Mouse (Mus musculus) liver, embryonic 13.5 days (tissue): ENCODE measurements around the gene Cdc26. TPM values are rescaled to one million over a fixed set of nuclear protein-coding genes. Genes with fewer than 3 reads are reported as not detected.

ENCODE experiments used
- ATAC-seq: fragments of 200-750 bp; cut with Nextera tagmentation; 2 replicates; pipeline ENCODE4 v1.8.0; 2017; ENCODE audit warnings: low read depth, mild to moderate bottlenecking, moderate number of reproducible peaks, moderate library complexity
- DNase-seq: peaks from one replicate; pipeline ENCODE4 v3.0.0; 2022
- H3K27ac ChIP-seq: fragments of 300-500 bp; sonication (generic); 2 replicates; pipeline ENCODE4 v1.5.1; 2015; ENCODE audit warnings: moderate library complexity, mild to moderate bottlenecking, inconsistent platforms
- H3K27me3 ChIP-seq: fragments of 300-500 bp; sonication (generic); 2 replicates; pipeline ENCODE4 v1.6.1; 2015; ENCODE audit warnings: mild to moderate bottlenecking, inconsistent platforms
- H3K36me3 ChIP-seq: fragments of 300-500 bp; sonication (generic); 2 replicates; pipeline ENCODE4 v1.6.1; 2015; ENCODE audit warnings: mild to moderate bottlenecking, inconsistent platforms
- H3K4me1 ChIP-seq: fragments of 300-500 bp; sonication (generic); replicated peaks from 2 replicates; pipeline ENCODE4 v1.6.1; 2015; ENCODE audit warnings: inconsistent platforms
- H3K4me2 ChIP-seq: fragments of 300-500 bp; sonication (generic); 2 replicates; pipeline ENCODE4 v1.6.1; 2015; ENCODE audit warnings: inconsistent platforms, mild to moderate bottlenecking, moderate library complexity
- H3K4me3 ChIP-seq: fragments of 300-500 bp; sonication (generic); replicated peaks from 2 replicates; pipeline ENCODE4 v1.5.1; 2015; ENCODE audit warnings: mild to moderate bottlenecking, inconsistent platforms
- H3K9ac ChIP-seq: fragments of 300-500 bp; sonication (generic); 2 replicates; pipeline ENCODE4 v1.6.1; 2015; ENCODE audit warnings: mild to moderate bottlenecking, inconsistent platforms
- H3K9me3 ChIP-seq: fragments of 300-500 bp; sonication (generic); replicated peaks from 2 replicates; pipeline ENCODE4 v1.6.1; 2016; ENCODE audit warnings: inconsistent platforms
- WGBS: fragments of 180-500 bp; shearing (Covaris S2); methylation state at CpG from one replicate; pipeline ENCODE4 v1.1.7; 2015; ENCODE audit not compliant: insufficient replicate concordance; 5-methylcytosine and 5-hydroxymethylcytosine counted together
- polyA plus RNA-seq: library from polyadenylated mRNA; unstranded; fragments of >200 nt; fragmentation: Nextera tagmentation; extraction: Ambion mirVana; gene quantifications from 2 replicates; pipeline ENCODE4 v1.2.1, GENCODE M21; 2015

Gene Cdc26
- polyA plus RNA-seq, 1 experiment from 2014 or later, result 77.7 TPM

- H3K36me3 ChIP-seq, result no peaks in the 10 kb centered on the region
- no peak overlapping the region for H3K9ac ChIP-seq
- no peaks in the 10 kb centered on the region for H3K9me3 ChIP-seq
- H3K4me3 ChIP-seq, result no peak overlapping the region
- 40% methylated on average over 4 of the region's 4 CpGs for WGBS
- peak; percentile 66 for ATAC-seq
- H3K4me1 ChIP-seq, result peaks cover 79% of the 10 kb centered on the region
- H3K27me3 ChIP-seq, result no peaks in the 10 kb centered on the region
- H3K4me2 ChIP-seq, result 0 out of 2 replicates have a peak overlapping the region, but pooled peaks have one; percentile 3
- peak overlapping the region; percentile 15; the same call in 1 of the 2 replicates for H3K27ac ChIP-seq
- no peak for DNase-seq
Observed at GRCm38 (mm10) chr4:62374342-62374741, 34.1 kb downstream of the Cdc26 start.

GRCm38 (mm10) chr4:62373668-62374067, 34.8 kb downstream of the Cdc26 start:
- Histone ChIP-seq H3K4me1 (peaks cover 79% of the 10 kb centered on the region), H3K27me3 (no peaks in the 10 kb centered on the region), H3K4me2 (no peak overlapping the region), H3K36me3 (no peaks in the 10 kb centered on the region), H3K9me3 (no peaks in the 10 kb centered on the region), H3K9ac (no peak overlapping the region), H3K4me3 (no peak overlapping the region), H3K27ac (peak overlapping the region; percentile 34; the same call in 1 of the 2 replicates)
- 67% methylated on average over 7 of the region's 7 CpGs for WGBS
- DNase-seq (no peak), ATAC-seq (no peak)

GRCm38 (mm10) chr4:62372818-62373520, 35.5 kb downstream of the Cdc26 start:
- H3K9me3 ChIP-seq, result no peaks in the 10 kb centered on the region
- H3K4me1 ChIP-seq, result peaks cover 79% of the 10 kb centered on the region
- 0 out of 2 replicates have a peak overlapping the region, but pooled peaks have one; percentile 22 for H3K9ac ChIP-seq
- peak overlapping the region; percentile 56 for H3K27ac ChIP-seq
- no peaks in the 10 kb centered on the region for H3K27me3 ChIP-seq
- no peaks in the 10 kb centered on the region for H3K36me3 ChIP-seq
- peak; percentile 50 for ATAC-seq
- no peak overlapping the region for H3K4me3 ChIP-seq
- peak overlapping the region; percentile 4; the same call in 1 of the 2 replicates for H3K4me2 ChIP-seq
- peak; percentile 24 for DNase-seq
- 37% methylated on average over 9 of the region's 9 CpGs for WGBS

GRCm38 (mm10) chr4:62372410-62372809, 36.0 kb downstream of the Cdc26 start:
- peak overlapping the region; percentile 56 for H3K27ac ChIP-seq
- H3K9ac ChIP-seq, result 0 out of 2 replicates have a peak overlapping the region, but pooled peaks have one; percentile 22
- H3K27me3 ChIP-seq, result no peaks in the 10 kb centered on the region
- no peaks in the 10 kb centered on the region for H3K9me3 ChIP-seq
- H3K4me3 ChIP-seq, result no peak overlapping the region
- H3K36me3 ChIP-seq, result no peaks in the 10 kb centered on the region
- ATAC-seq (no peak), DNase-seq (no peak)
- WGBS, result 67% methylated on average over 1 of the region's 1 CpGs
- H3K4me2 ChIP-seq, result peak overlapping the region; percentile 4; the same call in 1 of the 2 replicates
- H3K4me1 ChIP-seq, result peaks cover 83% of the 10 kb centered on the region

GRCm38 (mm10) chr4:62369091-62369490, 39.4 kb downstream of the Cdc26 start:
- ATAC-seq (peak; percentile 80), DNase-seq (no peak)
- H3K27ac ChIP-seq, result peak overlapping the region; percentile 89
- H3K9ac ChIP-seq, result peak overlapping the region; percentile 38; the same call in 1 of the 2 replicates
- no peak overlapping the region for H3K4me3 ChIP-seq
- no peaks in the 10 kb centered on the region for H3K36me3 ChIP-seq
- no peaks in the 10 kb centered on the region for H3K27me3 ChIP-seq
- peak overlapping the region; percentile 42 for H3K4me2 ChIP-seq
- H3K4me1 ChIP-seq, result peaks cover 88% of the 10 kb centered on the region
- H3K9me3 ChIP-seq, result no peaks in the 10 kb centered on the region
- WGBS, result 5% methylated on average over 3 of the region's 3 CpGs

- Histone ChIP-seq H3K4me3 (no peak overlapping the region), H3K36me3 (no peaks in the 10 kb centered on the region), H3K27me3 (no peaks in the 10 kb centered on the region), H3K4me2 (peak overlapping the region; percentile 25; the same call in 1 of the 2 replicates), H3K9ac (no peak overlapping the region), H3K4me1 (peaks cover 77% of the 10 kb centered on the region), H3K9me3 (no peaks in the 10 kb centered on the region), H3K27ac (peak overlapping the region; percentile 44)
- ATAC-seq, result no peak
- no peak for DNase-seq
- WGBS, result 54% methylated on average over 6 of the region's 6 CpGs
Observed at GRCm38 (mm10) chr4:62367586-62367985, 40.9 kb downstream of the Cdc26 start.

- ATAC-seq (no peak), DNase-seq (no peak)
- peaks cover 77% of the 10 kb centered on the region for H3K4me1 ChIP-seq
- WGBS, result 68% methylated on average over 4 of the region's 4 CpGs
- H3K27ac ChIP-seq, result 0 out of 2 replicates have a peak overlapping the region, but pooled peaks have one; percentile 18
- H3K27me3 ChIP-seq, result no peaks in the 10 kb centered on the region
- H3K36me3 ChIP-seq, result no peaks in the 10 kb centered on the region
- no peak overlapping the region for H3K4me2 ChIP-seq
- H3K9ac ChIP-seq, result no peak overlapping the region
- H3K4me3 ChIP-seq, result no peak overlapping the region
- H3K9me3 ChIP-seq, result no peaks in the 10 kb centered on the region
Observed at GRCm38 (mm10) chr4:62366291-62366690, 42.2 kb downstream of the Cdc26 start.

GRCm38 (mm10) chr4:62364299-62364698, 44.1 kb downstream of the Cdc26 start:
- no peak overlapping the region for H3K4me3 ChIP-seq
- peaks cover 68% of the 10 kb centered on the region for H3K4me1 ChIP-seq
- ATAC-seq (no peak), DNase-seq (no peak)
- 83% methylated on average over 8 of the region's 8 CpGs for WGBS
- no peak overlapping the region for H3K9ac ChIP-seq
- H3K9me3 ChIP-seq, result no peaks in the 10 kb centered on the region
- H3K36me3 ChIP-seq, result no peaks in the 10 kb centered on the region
- H3K27me3 ChIP-seq, result no peaks in the 10 kb centered on the region
- H3K27ac ChIP-seq, result 0 out of 2 replicates have a peak overlapping the region, but pooled peaks have one; percentile 6
- H3K4me2 ChIP-seq, result no peak overlapping the region

- ATAC-seq, result no peak
- DNase-seq, result no peak
- Histone ChIP-seq H3K9ac (peak overlapping the region; percentile 41; the same call in 1 of the 2 replicates), H3K27me3 (no peaks in the 10 kb centered on the region), H3K9me3 (no peaks in the 10 kb centered on the region), H3K36me3 (no peaks in the 10 kb centered on the region), H3K27ac (no peak overlapping the region), H3K4me1 (peaks cover 69% of the 10 kb centered on the region), H3K4me2 (peak overlapping the region; percentile 95), H3K4me3 (peak overlapping the region; percentile 89; the same call in 1 of the 2 replicates)
- 47% methylated on average over 2 of the region's 2 CpGs for WGBS
Observed at GRCm38 (mm10) chr4:62362437-62362836, 46.0 kb downstream of the Cdc26 start.

GRCm38 (mm10) chr4:62361997-62362396, 46.4 kb downstream of the Cdc26 start:
- 0 out of 2 replicates have a peak, but pooled peaks cover 1% of the 10 kb centered on the region for H3K36me3 ChIP-seq
- ATAC-seq (no peak), DNase-seq (no peak)
- 87% methylated on average over 1 of the region's 1 CpGs for whole genome bisulfite sequencing
- peak overlapping the region; percentile 78 for H3K27ac ChIP-seq
- peak overlapping the region; percentile 89 for H3K4me3 ChIP-seq
- peak overlapping the region; percentile 95 for H3K4me2 ChIP-seq
- no peaks in the 10 kb centered on the region for H3K27me3 ChIP-seq
- H3K4me1 ChIP-seq, result peaks cover 65% of the 10 kb centered on the region
- no peaks in the 10 kb centered on the region for H3K9me3 ChIP-seq
- H3K9ac ChIP-seq, result peak overlapping the region; percentile 89

GRCm38 (mm10) chr4:62361571-62361970, 46.9 kb downstream of the Cdc26 start:
- DNase-seq (no peak), ATAC-seq (no peak)
- H3K36me3 ChIP-seq, result peaks cover 6% of the 10 kb centered on the region; the same call in 1 of the 2 replicates
- peaks cover 62% of the 10 kb centered on the region for H3K4me1 ChIP-seq
- peak overlapping the region; percentile 78 for H3K27ac ChIP-seq
- peak overlapping the region; percentile 89 for H3K9ac ChIP-seq
- no peaks in the 10 kb centered on the region for H3K27me3 ChIP-seq
- H3K9me3 ChIP-seq, result no peaks in the 10 kb centered on the region
- H3K4me3 ChIP-seq, result peak overlapping the region; percentile 89
- 20% methylated on average over 6 of the region's 6 CpGs for WGBS
- H3K4me2 ChIP-seq, result peak overlapping the region; percentile 95
